Mouse (Mus musculus): ENCODE measurements around the gene Tmod3. TPM values are rescaled to one million over a fixed set of nuclear protein-coding genes. Genes with fewer than 3 reads are reported as not detected.

Tmod3 gene
- polyA plus RNA-seq (2015; fragmentation: Nextera tagmentation; extraction: Ambion mirVana) = 143 and 144 TPM in 2 replicates

DNA sequence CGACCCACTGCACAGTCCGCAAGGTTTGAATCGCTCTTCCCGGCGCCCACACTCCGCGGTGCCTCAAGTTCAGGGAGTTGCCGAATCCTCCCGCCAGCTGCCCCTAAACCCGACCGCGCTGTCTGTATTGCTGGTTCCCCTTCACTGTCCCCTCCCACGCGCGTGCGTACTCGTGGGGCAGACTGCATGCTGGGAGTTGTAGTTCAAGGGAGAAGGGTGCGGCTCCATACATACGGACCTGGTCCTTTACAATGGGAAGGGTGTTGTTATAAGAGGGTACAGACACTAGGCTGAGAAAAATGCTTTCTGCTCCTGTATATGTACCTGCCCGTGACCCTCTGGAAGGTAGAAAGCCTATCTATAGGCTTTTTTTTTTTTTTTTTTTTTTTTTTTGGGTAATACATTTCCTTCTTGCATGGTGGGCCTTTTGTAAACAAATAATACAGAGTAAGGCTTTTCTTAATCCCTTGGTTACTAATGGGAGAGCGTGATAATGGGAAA, at the start of gene Tmod3:
Tmod3 (minus strand) TSS at position 146 of the 501 bp plus-strand sequence.
- Histone ChIP-seq H3K27ac (peak within 1 kb of the TSS; percentile 93), H3K4me1 (peaks cover 13% of the 10 kb centered on the region), H3K4me3 (replicated peaks) (peak within 1 kb of the TSS; percentile 77), H3K4me2 (peak within 1 kb of the TSS; percentile 69), H3K9me3 (replicated peaks) (no peaks in the 10 kb centered on the region), H3K27me3 (no peaks in the 10 kb centered on the region), H3K9ac (peak within 1 kb of the TSS; percentile 82), H3K36me3 (no peaks in the 10 kb centered on the region)
- ATAC-seq (replicated peaks; ENCODE audit: low FRiP score) = peak; percentile 96
- 3% methylated on average over 21 of the region's 21 CpGs for WGBS

DNA sequence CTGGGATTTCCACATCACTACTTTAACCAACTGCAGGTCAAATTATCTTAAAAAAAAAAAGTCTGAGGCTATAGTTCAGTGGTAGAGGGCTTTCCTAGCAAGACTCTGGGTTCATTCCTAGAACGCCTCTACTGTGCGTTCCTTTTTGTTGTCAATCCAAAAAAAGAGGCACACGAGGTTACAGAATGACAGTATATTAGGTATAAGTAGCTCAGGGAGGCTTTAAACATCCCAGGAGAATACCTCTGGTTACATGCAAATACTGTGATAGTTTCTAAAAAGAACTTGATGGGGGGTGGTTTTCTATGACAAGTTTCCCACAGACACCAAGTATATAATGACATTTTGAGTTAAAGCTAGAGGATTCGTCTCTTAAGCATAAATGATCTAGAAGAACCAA, 48.0 kb upstream of the Tmod3 start:
- Histone ChIP-seq H3K9ac (no peak overlapping the region), H3K36me3 (no peaks in the 10 kb centered on the region), H3K4me3 (replicated peaks) (no peak overlapping the region), H3K4me2 (no peak overlapping the region), H3K9me3 (replicated peaks) (no peaks in the 10 kb centered on the region), H3K4me1 (peaks cover 10% of the 10 kb centered on the region), H3K27me3 (peaks cover 9% of the 10 kb centered on the region; the same call in 1 of the 2 replicates), H3K27ac (no peak overlapping the region)
- WGBS = 92% methylated on average over 4 of the region's 4 CpGs
- ATAC-seq (replicated peaks; ENCODE audit: low FRiP score) = no peak

DNA sequence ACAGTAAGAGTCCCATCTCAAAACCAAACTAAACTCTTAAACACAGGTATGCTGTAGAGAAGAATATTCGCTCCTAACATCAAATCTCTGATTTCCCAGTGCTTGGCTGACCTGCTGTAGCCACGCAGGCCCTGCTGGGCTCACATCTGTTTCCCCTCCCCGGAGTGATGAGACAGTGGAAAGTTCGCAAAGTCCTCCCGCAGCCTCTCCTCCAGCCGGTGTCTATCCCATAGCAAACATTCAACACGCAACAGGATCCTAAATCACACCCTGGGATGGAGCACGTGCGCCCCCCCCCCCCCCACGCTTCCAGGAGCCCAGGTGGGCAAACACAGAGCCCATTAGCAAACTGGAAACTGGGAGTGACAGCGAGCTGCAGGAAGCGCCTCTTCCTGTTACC, 42.1 kb upstream of the Tmod3 start:
- Histone ChIP-seq H3K36me3 (no peaks in the 10 kb centered on the region), H3K27ac (no peak overlapping the region), H3K4me3 (replicated peaks) (peak overlapping the region; percentile 11; the same call in 1 of the 2 replicates), H3K4me1 (peaks cover 17% of the 10 kb centered on the region), H3K4me2 (peak overlapping the region; percentile 40), H3K27me3 (no peaks in the 10 kb centered on the region), H3K9ac (no peak overlapping the region), H3K9me3 (replicated peaks) (no peaks in the 10 kb centered on the region)
- ATAC-seq (replicated peaks; ENCODE audit: low FRiP score) = 0 out of 2 replicates have a peak, but pooled peaks have one; percentile 56
- 16% methylated on average over 12 of the region's 12 CpGs for WGBS

DNA sequence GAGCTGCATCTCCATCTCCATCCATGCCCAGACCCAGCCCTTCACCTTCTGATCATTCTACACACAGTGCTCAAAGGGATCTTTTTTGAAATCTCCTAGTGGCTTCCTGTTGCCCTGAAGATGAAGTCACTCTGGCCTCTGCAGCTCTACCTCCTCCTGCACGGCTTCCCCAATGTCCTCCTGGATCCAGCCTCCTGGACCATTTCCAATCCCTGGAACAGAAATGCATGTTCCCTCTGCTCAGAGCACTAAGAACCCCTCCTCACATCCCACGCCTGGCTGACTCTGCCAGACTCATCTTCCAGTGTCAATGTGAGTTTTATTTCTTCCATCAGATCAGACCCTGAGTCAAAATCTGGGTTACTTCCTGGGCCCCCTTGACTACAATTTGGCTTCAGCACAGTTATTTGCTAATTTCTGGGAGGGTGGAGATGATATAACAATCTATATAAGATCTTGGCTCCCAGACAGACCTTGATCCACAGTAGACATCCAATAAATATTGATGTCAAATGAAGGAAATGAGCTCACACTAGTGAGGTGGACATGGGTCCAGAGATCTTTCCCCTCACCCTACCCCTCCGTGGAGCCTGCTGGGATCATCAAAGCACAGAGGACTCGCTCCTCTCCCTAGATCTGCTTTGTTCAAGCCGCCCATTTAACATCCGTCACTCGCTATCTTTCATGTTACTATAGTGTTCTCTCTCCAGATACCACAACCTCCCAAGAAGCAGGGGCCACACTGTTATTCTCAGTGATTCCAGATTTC, 40.9 kb upstream of the Tmod3 start:
- Histone ChIP-seq H3K4me2 (no peak overlapping the region), H3K9me3 (replicated peaks) (no peaks in the 10 kb centered on the region), H3K4me1 (peaks cover 17% of the 10 kb centered on the region), H3K36me3 (no peaks in the 10 kb centered on the region), H3K9ac (no peak overlapping the region), H3K4me3 (replicated peaks) (no peak overlapping the region), H3K27me3 (no peaks in the 10 kb centered on the region), H3K27ac (no peak overlapping the region; the same call in 1 of the 2 replicates)
- ATAC-seq (replicated peaks; ENCODE audit: low FRiP score) = no peak
- WGBS = 68% methylated on average over 7 of the region's 7 CpGs

DNA sequence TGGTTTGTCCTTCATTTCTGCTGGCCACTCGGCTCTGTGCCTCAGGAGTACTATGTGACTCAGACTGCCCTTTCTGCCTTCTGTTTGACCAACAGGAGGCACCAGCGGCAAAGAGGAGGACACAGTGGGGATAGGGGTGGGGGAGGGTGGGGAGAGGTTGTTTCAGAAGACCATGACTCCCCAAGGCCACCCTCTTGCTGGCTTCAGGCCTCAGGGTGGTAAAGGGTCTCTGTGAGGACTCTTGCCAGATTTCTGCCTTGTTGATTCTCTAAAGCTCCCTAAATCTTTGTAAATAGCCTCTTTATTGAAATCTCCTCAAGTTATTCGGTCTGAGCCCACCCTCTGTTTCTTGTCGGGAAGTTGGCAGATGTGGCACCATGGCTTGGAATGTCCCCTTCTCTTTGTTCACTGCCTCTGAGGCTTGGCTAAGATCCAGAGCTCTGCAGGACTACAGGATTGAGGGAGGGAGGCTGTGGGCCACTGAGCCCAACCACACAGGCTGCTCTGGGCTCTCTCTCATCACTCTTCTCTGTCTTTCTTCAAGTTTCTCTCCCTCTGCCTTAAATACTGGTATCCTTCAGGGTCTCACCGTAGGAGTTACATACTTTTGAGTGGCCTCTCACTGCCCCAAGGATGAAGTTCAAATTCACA, 39.9 kb upstream of the Tmod3 start:
- Histone ChIP-seq H3K9ac (no peak overlapping the region), H3K27me3 (no peaks in the 10 kb centered on the region), H3K36me3 (no peaks in the 10 kb centered on the region), H3K4me2 (no peak overlapping the region), H3K9me3 (replicated peaks) (no peaks in the 10 kb centered on the region), H3K4me1 (peaks cover 17% of the 10 kb centered on the region), H3K27ac (no peak overlapping the region; the same call in 1 of the 2 replicates), H3K4me3 (replicated peaks) (no peak overlapping the region)
- 62% methylated on average over 5 of the region's 5 CpGs for WGBS
- ATAC-seq (replicated peaks; ENCODE audit: low FRiP score) = peak; percentile 36; the same call in 1 of the 2 replicates

DNA sequence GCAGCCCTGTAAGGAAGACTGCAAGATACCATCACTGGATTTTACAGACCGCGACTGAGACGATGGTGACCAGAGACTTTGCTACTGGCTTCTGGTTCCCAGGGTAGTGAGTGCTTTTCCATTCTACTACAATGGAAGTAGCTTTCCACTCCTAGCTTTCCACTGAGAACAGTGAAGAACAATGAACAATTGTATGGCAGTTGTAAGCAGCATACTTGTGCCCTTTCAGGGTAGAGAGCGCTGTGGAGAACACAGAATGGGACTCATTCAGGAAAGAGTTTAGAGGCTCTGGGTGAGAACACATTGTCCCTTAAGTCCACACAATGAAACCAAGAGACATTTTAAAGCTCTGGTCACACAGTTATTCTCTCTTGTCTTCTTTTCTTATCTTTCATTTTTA, 38.1 kb upstream of the Tmod3 start:
- H3K9me3 ChIP-seq (replicated peaks) = no peaks in the 10 kb centered on the region
- no peaks in the 10 kb centered on the region for H3K36me3 ChIP-seq
- H3K4me3 ChIP-seq (replicated peaks) = no peak overlapping the region
- H3K4me2 ChIP-seq = no peak overlapping the region
- peaks cover 17% of the 10 kb centered on the region for H3K4me1 ChIP-seq
- no peaks in the 10 kb centered on the region for H3K27me3 ChIP-seq
- H3K9ac ChIP-seq = no peak overlapping the region
- H3K27ac ChIP-seq = no peak overlapping the region
- WGBS = 63% methylated on average over 4 of the region's 4 CpGs
- no peak for ATAC-seq (replicated peaks; ENCODE audit: low FRiP score)

DNA sequence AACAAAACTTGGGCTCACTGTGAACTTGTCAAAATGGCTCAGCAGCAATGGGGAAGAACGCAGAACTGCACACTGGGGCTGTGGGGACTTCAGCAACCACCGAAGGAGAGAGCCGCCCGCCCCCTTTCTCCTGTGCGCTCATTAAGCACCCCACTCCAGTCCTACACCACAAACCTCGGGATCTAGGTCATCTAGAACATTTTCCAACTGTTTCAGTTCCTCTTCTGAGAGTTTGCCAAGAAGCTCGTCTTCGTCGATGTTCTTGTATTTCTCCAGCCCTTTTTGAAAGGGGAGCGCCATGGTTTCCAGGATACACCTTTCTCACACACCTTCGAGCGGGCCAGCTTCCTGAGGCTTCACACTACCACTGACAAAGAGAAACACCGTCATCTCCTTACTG, 37.6 kb upstream of the Tmod3 start:
- 92% methylated on average over 13 of the region's 13 CpGs for WGBS
- H3K4me3 ChIP-seq (replicated peaks) = no peak overlapping the region
- no peak overlapping the region for H3K4me2 ChIP-seq
- H3K27ac ChIP-seq = no peak overlapping the region
- no peak for ATAC-seq (replicated peaks; ENCODE audit: low FRiP score)
- no peaks in the 10 kb centered on the region for H3K9me3 ChIP-seq (replicated peaks)
- no peak overlapping the region for H3K9ac ChIP-seq
- H3K4me1 ChIP-seq = peaks cover 17% of the 10 kb centered on the region
- H3K27me3 ChIP-seq = no peaks in the 10 kb centered on the region
- peaks cover 2% of the 10 kb centered on the region; the same call in 1 of the 2 replicates for H3K36me3 ChIP-seq

DNA sequence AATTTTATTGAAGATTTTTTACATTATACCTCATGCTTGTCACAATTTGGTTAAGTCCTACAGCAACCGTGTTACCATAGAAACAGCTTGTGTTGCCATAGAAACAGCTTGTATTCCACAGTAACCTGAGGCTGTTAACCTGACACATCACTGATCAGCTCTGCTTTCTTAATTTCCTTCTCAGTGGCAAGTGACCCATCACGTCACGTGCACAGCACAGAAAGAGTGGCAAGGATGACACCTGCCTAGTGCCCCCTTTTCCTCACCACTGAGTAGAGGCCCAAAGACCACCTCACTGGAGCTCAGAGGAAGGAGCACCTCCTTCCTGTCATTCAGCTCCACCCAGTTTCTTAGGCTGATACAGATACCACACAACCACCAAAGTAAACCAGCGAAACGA, 34.0 kb upstream of the Tmod3 start:
- Histone ChIP-seq H3K27me3 (no peaks in the 10 kb centered on the region), H3K4me2 (no peak overlapping the region), H3K9ac (no peak overlapping the region), H3K4me3 (replicated peaks) (no peak overlapping the region), H3K4me1 (no peaks in the 10 kb centered on the region), H3K9me3 (replicated peaks) (no peaks in the 10 kb centered on the region), H3K36me3 (peaks cover 9% of the 10 kb centered on the region; the same call in 1 of the 2 replicates), H3K27ac (no peak overlapping the region)
- ATAC-seq (replicated peaks; ENCODE audit: low FRiP score) = 0 out of 2 replicates have a peak, but pooled peaks have one; percentile 12
- 67% methylated on average over 5 of the region's 5 CpGs for WGBS

DNA sequence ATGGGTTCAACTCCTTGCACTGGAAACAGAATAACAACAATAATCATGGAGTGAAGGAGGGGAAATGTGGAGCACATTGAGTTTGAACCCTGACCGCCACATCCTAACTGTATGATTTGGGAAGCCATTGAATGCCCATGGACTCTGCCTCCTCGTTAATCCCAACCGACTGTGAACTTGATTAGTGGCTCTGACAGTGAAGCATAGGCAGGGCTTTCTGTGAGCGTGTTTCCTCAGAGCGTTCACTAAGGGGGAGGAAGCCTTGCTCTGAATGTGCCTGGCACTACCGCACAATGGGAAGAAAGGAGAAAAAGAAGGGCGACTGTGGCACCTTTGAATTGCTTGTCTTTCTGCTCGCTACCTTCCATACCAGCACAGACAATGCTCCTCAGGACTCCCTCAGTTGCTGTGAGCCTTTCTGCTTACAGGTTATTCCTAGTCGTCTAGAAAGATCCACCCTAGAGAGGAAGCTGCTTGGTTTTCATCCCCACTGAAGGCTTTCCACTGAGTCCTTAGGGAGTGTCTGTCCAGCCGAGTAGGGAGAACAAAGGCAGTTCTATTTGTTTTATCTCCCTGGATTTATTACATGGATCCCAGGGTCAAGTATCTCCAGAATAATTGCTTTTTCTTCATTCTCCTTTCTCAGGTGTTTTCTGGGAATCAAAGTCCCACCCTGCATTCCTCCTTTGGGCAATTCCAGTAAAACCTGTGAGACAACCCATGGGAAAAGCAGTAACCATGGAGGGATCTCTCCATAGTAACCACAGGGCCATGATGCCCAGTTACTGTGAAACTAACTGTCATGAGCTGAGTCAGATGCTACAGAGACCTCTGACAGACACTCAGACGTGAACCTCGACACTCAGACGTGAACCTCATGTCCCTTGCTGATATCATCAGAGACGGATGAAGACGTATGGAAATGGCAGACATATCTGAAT, 30.7 kb upstream of the Tmod3 start:
- H3K4me1 ChIP-seq = no peaks in the 10 kb centered on the region
- WGBS = 68% methylated on average over 15 of the region's 15 CpGs
- no peak overlapping the region for H3K4me2 ChIP-seq
- no peaks in the 10 kb centered on the region for H3K9me3 ChIP-seq (replicated peaks)
- peaks cover 9% of the 10 kb centered on the region; the same call in 1 of the 2 replicates for H3K36me3 ChIP-seq
- no peak overlapping the region for H3K9ac ChIP-seq
- no peak overlapping the region for H3K4me3 ChIP-seq (replicated peaks)
- H3K27me3 ChIP-seq = no peaks in the 10 kb centered on the region
- ATAC-seq (replicated peaks; ENCODE audit: low FRiP score) = no peak
- no peak overlapping the region for H3K27ac ChIP-seq

DNA sequence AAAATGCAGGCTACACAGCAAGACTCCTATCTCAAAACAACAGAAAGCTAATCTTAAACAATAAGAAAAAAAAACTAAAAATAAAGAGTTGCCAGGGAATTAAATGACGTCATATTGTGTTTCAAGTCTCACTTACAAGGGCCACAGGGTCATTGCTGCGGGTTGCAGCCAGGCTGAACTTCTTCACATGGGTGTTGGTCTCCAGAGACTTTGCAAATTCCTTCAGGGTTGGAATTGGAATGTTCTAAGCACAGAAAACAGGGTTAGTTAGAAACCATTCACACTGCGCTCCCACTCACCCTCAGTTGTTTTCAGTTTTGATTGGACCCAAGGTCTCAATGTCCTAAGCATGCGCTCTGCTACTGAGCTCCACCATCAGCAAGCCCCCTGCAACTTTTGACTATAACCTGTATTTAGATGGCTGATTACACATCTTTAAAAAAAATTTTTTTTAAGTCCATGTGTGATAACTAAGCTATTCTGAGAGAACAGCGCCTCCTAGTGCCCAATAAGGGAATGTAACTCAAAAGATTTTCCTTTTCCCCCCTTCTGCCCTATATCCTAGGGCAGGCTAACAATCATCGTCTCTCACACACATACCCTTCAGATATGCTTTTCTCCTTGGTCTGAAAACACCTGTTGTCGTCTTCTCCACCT, 22.4 kb upstream of the Tmod3 start:
- ATAC-seq (replicated peaks; ENCODE audit: low FRiP score) = no peak
- Histone ChIP-seq H3K4me2 (no peak overlapping the region), H3K9ac (no peak overlapping the region), H3K4me1 (peaks cover 7% of the 10 kb centered on the region), H3K4me3 (replicated peaks) (no peak overlapping the region), H3K36me3 (no peaks in the 10 kb centered on the region; the same call in 1 of the 2 replicates), H3K27ac (no peak overlapping the region), H3K9me3 (replicated peaks) (no peaks in the 10 kb centered on the region), H3K27me3 (no peaks in the 10 kb centered on the region)
- whole genome bisulfite sequencing = 37% methylated on average over 7 of the region's 7 CpGs

DNA sequence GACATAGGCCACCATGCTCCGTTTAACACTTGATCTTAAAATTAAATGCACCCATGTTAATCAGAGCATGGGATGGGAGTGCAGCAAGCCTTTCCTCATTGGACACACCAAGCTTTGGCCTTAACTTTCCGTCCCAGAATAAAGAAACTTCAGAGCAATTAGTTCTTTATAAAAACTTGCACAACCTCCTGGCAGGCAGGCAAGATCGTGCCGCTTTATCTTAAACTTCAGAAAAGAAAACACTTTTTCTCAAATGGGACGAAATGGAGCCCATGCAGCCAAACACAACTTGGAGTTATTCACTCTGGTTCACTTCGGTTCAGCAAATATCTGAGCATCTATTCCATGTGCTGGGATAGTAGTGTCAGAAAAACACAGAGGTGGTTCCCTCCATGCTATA, 19.9 kb upstream of the Tmod3 start:
- Histone ChIP-seq H3K9me3 (replicated peaks) (no peaks in the 10 kb centered on the region), H3K4me1 (peaks cover 7% of the 10 kb centered on the region), H3K4me2 (no peak overlapping the region), H3K36me3 (peaks cover 3% of the 10 kb centered on the region; the same call in 1 of the 2 replicates), H3K9ac (no peak overlapping the region), H3K4me3 (replicated peaks) (no peak overlapping the region), H3K27me3 (no peaks in the 10 kb centered on the region), H3K27ac (no peak overlapping the region)
- no peak for ATAC-seq (replicated peaks; ENCODE audit: low FRiP score)
- 78% methylated on average over 6 of the region's 6 CpGs for WGBS
